Mouse (Mus musculus) NIH3T3 (cell line): ENCODE data around the gene Lonrf2.

Experiments
- DNase-seq: peaks from one replicate; pipeline ENCODE4 v3.0.0-alpha.2; 2012; ENCODE audit warnings: low read depth

Gene Lonrf2

GRCm38 (mm10) chr1:38835568-38836476 is 689 bp downstream of the Lonrf2 start:
- no peak for DNase-seq

DNA sequence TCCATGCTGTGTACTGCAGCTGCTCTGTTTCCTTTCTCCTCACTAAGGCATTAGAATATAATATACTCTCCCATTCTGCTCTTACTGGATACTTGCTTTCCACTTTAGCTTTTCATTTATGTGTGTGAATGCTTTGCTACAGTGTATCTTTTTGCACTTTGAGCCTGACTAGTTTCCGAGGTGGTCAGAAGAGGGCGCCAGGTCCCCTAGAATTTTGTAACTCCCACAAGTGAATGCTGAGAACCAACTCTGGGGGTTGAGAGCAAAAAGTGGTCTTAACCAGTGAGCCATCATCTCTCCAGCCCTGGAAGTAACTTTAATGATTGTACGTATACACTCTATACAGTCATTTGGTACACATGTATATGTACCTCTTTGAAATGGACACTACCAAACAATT is 1.6 kb downstream of the Lonrf2 start:
- no peak for DNase-seq

GRCm38 (mm10) chr1:38824926-38825325 is 11.6 kb downstream of the Lonrf2 start:
- no peak for DNase-seq

GRCm38 (mm10) chr1:38823851-38824250 is 12.7 kb downstream of the Lonrf2 start:
- DNase-seq: no peak

DNA sequence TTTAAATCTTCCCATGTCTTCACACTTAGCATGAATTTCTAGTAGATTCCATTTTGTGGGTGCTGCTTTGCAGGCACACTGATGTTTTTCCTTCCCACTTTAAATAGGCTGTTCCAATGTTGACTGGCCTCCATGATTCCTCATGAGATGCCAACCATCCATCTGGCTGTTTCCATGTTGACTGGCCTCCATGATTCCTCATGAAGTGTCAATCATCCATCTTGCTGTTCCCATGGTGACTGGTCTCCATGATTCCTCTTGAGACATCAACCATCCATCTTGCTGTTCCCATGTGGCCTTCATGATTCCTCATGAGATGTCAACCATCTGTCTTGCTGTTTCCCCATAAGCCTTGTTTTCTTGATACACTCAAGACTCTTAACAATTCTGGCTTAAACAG is 16.8 kb downstream of the Lonrf2 start:
- no peak for DNase-seq

DNA sequence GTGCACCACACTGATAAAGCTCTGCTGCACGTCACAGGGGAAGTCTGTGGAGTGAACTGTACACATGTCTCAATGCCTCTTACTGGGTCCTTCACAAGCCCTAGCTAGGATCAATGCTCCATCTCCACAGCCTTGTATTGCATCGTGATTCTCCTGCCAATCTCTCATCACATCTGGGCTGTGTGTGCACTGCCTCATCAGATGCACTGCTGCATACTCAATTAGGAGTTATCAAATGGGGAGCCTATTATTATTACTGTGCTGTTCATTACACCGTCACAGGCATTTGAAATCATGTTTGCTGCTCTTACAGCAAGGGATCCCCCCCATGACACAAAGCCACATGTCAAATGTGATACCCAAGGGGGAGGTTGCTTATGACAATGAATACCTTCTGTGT is 18.8 kb downstream of the Lonrf2 start:
- no peak for DNase-seq

GRCm38 (mm10) chr1:38817268-38817667 is 19.2 kb downstream of the Lonrf2 start:
- no peak for DNase-seq

GRCm38 (mm10) chr1:38816306-38816705 is 20.2 kb downstream of the Lonrf2 start:
- peak; percentile 33 for DNase-seq

GRCm38 (mm10) chr1:38807121-38807520 is 29.4 kb downstream of the Lonrf2 start:
- DNase-seq: peak; percentile 41

GRCm38 (mm10) chr1:38800402-38800801 is 36.1 kb downstream of the Lonrf2 start:
- DNase-seq: no peak

DNA sequence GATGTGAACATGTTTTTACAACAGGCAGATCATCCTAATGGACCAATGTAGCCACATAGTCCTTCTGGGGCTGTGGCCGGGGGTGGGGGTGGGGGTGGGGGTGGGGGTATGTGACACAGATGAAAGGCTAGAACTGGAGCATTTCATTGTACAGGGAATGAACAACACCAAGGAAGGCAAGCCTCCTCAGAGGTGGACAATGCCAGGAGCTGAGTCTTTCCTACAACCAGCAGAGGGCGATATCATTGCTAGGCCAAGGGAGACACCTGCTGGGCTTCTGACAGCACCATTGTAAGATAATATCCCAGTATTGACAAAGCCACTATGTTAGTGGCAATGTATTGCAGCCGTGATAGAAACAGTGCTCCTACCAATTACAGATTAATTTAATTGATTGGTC is 37.2 kb downstream of the Lonrf2 start:
- peak; percentile 65 for DNase-seq

GRCm38 (mm10) chr1:38796936-38797335 is 39.6 kb downstream of the Lonrf2 start:
- no peak for DNase-seq

DNA sequence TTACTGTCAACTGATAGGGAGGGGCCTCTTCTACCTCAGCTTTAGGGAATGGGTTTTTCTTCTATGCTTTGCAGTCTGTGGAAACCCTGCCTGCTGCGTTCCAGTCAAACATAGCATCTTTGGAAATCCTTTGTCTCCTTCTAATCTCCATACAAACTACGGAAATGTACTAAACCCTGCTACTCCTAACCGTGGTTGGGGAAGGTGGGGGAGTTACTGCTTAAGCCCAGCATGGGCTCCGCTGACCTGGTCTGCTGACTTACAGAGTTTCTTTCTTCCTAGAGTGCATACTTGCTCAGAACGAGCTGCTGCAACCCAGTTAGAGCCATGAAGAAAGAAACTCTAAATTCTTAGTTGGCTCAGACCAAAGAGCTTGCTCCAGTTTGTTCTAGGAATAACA is 41.0 kb downstream of the Lonrf2 start:
- no peak for DNase-seq

- no peak for DNase-seq
Observed at GRCm38 (mm10) chr1:38791016-38791810, 45.3 kb downstream of the Lonrf2 start.

- DNase-seq: no peak
Observed at GRCm38 (mm10) chr1:38789988-38790602, 46.4 kb downstream of the Lonrf2 start.

DNA sequence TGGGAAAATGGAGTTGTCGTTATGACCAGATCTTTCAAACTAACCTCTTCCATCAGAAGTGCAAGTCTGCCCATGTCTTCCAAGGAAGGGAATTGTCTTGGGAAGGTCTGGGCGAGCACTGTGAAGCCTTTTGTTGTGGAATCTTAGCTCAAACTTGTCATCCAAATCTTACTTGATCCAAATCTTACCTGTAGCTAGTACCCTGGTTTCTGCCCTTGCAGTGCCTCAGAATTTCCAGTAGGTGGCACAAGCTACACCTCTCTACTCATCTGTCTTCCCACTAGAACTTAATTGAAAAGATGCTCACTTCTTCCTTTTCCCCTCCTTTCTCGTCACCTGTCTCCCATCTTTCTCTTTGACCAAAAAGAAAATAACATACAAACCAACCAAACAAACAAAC is 47.6 kb downstream of the Lonrf2 start:
- DNase-seq: peak; percentile 23

GRCm38 (mm10) chr1:38787443-38787842 is 49.1 kb downstream of the Lonrf2 start:
- peak; percentile 86 for DNase-seq

- peak; percentile 54 for DNase-seq
Observed at GRCm38 (mm10) chr1:38786358-38786757, 50.2 kb downstream of the Lonrf2 start.

- DNase-seq: no peak
Observed at GRCm38 (mm10) chr1:38778271-38778670, 58.2 kb downstream of the Lonrf2 start.

DNA sequence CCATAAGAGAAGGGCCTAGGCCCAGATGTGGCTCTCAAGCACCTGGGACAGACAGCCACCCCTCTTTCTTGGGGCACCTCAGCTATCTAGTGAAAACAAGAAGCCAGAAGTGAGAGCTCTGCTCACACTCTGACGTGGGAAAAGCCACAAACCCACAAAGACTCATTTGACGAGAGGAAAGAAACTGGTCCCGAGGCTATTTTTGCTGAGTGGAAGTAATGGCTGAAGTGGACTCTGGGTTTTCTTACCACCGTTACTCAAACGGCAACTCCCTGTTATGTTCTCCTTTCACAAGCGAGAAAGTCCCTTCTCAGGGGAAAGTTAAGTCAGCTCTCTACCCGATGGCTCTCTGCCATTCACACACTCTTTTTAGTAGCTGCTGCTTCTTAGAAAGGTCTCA is 59.0 kb downstream of the Lonrf2 start:
- no peak for DNase-seq

DNA sequence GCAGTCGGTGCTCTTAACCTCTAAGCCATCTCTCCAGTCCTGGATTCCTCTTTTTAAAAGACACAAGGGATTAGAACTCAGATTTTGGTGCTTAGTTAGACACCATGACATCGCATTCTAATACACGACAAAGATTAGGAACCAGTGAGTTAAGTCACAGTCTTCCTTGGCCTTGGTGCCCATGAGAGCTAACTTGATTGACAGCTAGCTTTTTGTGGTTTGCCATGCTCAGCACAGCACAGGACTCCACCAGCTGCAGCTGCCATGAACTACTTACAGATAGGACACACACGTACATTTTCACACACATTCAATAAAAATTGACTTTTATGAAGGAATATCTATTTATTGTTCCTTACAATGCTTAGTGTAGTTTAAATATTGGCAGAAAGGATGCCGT is 60.8 kb downstream of the Lonrf2 start:
- no peak for DNase-seq

DNA sequence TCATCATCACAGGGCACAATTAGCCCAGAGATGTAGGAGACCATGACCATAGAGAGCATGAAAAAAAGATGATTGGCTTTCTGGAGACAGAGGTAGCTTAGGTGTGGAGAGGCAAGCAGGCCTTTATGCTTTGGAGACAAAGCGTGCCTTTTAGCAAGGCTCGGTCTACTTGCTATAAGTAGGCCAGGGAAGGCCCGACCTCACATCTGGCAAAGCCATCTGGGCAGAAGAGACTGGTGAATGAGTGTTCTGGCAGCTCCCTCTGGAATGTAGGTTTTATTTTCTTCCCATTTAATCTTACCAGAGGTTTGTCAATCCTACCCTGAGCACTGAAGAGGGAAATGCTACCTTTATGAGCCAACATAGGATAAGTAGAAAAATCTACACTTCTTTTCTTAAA is 65.8 kb downstream of the Lonrf2 start:
- DNase-seq: peak; percentile 11

DNA sequence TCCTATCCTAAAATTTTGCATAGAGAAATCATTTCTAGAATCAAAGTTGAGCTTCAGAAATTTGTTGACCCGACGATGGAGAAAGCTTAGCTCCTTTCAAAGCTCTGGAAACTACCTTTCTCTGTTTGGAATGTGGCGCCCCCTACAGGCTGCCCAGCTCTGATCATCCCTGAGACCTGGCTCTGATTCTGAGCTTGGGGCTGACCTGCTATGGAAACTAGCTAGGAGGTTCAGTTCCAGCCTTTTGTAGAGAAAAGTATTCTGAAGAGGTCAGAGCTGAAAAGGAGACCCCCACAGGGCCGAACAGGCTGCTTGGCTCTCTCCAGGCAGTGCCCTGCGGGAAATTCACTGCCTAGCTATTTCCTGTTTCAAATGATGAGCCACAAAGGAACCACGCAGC is 66.6 kb downstream of the Lonrf2 start:
- peak; percentile 74 for DNase-seq
